Mouse (Mus musculus) lung, adult 2 months (tissue): ENCODE results near the gene Herc4.

Experiments used
- CTCF ChIP-seq: fragments of 200-500 bp; IDR thresholded peaks from 2 replicates; pipeline ENCODE4 v1.5.1; 2011; ENCODE audit warnings: mild to moderate bottlenecking, low read length, control low read depth; ENCODE audit not compliant: insufficient read depth
- POLR2A ChIP-seq: fragments of 200-500 bp; IDR thresholded peaks from 2 replicates; pipeline ENCODE4 v1.6.1; 2011; ENCODE audit warnings: low read depth, mild to moderate bottlenecking, control low read depth, low read length, borderline replicate concordance; ENCODE audit errors: extremely low read depth

- TF ChIP-seq CTCF (no peak), POLR2A (no peak)
Measured at GRCm38 (mm10) chr10:63203002-63203401, 40.6 kb upstream of the Herc4 start.
